Mouse (Mus musculus) small intestine, adult 2 months (tissue): ENCODE data around the gene Mtfr1l. TPM values are rescaled to one million over a fixed set of nuclear protein-coding genes. Genes with fewer than 3 reads are reported as not detected.

Experiments used
- H3K27ac ChIP-seq: fragments of 200-500 bp; 2 replicates; pipeline ENCODE4 v1.5.1; 2012; ENCODE audit warnings: low read depth, low read length, control low read depth, inconsistent platforms; ENCODE audit not compliant: insufficient read depth
- H3K27me3 ChIP-seq: fragments of 200-500 bp; 2 replicates; pipeline ENCODE4 v1.6.1; 2012; ENCODE audit warnings: mild to moderate bottlenecking, moderate library complexity, low read length, inconsistent platforms; ENCODE audit not compliant: control insufficient read depth, insufficient read depth
- H3K36me3 ChIP-seq: fragments of 200-500 bp; 2 replicates; pipeline ENCODE4 v1.6.1; 2012; ENCODE audit warnings: mild to moderate bottlenecking, low read length, control low read depth, inconsistent platforms; ENCODE audit not compliant: control insufficient read depth, insufficient read depth
- H3K4me1 ChIP-seq: fragments of 200-500 bp; 2 replicates; pipeline ENCODE4 v1.6.1; 2012; ENCODE audit warnings: low read length, inconsistent platforms, mixed read lengths; ENCODE audit not compliant: control insufficient read depth, insufficient read depth, insufficient read length
- H3K4me3 ChIP-seq: fragments of 200-500 bp; 2 replicates; pipeline ENCODE4 v1.5.1; 2012; ENCODE audit warnings: low read depth, mild to moderate bottlenecking, control low read depth, inconsistent platforms, low read length, moderate library complexity
- CTCF ChIP-seq: fragments of 200-500 bp; IDR thresholded peaks from 2 replicates; pipeline ENCODE4 v1.5.1; 2012; ENCODE audit warnings: low read depth, mild to moderate bottlenecking, control low read depth, inconsistent platforms, low read length, moderate library complexity, mixed read lengths; ENCODE audit not compliant: insufficient replicate concordance, insufficient read length; ENCODE audit errors: extremely low read depth
- POLR2A ChIP-seq: fragments of 200-500 bp; IDR thresholded peaks from 2 replicates; pipeline ENCODE4 v1.6.1; 2012; ENCODE audit warnings: low read depth, mild to moderate bottlenecking, control low read depth, inconsistent platforms, low read length, moderate library complexity
- WGBS: fragments of 180-500 bp; shearing (Covaris S2); methylation state at CpG from one replicate; pipeline ENCODE4 v1.1.7; 2018; 5-methylcytosine and 5-hydroxymethylcytosine counted together
- polyA plus RNA-seq: library from polyadenylated mRNA; depleted of rRNA; stranded (reverse); fragments of >200 nt; gene quantifications from 2 replicates; pipeline ENCODE4 v1.2.3, GENCODE M21; 2012

Gene Mtfr1l
- polyA plus RNA-seq, 1 experiment = 55.7 TPM

DNA sequence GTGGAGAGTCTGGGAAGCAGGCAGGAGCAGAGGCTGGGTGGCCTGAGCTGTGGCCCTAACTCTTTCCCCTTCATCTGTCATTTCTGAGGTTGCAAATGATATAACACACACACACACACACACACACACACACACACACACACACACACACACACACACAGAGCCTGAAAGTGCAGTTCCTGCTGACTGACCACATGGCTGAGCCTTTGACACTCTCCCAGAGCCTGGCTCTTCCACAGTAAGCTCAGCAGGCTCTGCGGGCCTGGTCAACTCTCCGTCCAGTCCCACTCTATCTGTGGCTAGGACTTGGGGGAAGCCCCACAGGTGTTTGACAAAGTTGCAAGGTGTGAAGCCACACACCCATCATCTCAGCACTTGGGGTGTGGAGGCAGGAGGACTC lies 42.1 kb upstream of the Mtfr1l start:
- TF ChIP-seq POLR2A (no peak), CTCF (no peak)
- Histone ChIP-seq H3K4me1 (peaks cover 6% of the 10 kb centered on the region; the same call in 1 of the 2 replicates), H3K27ac (no peak overlapping the region), H3K36me3 (no peaks in the 10 kb centered on the region), H3K27me3 (no peaks in the 10 kb centered on the region), H3K4me3 (no peak overlapping the region)
- 90% methylated on average over 2 of the region's 2 CpGs for WGBS

DNA sequence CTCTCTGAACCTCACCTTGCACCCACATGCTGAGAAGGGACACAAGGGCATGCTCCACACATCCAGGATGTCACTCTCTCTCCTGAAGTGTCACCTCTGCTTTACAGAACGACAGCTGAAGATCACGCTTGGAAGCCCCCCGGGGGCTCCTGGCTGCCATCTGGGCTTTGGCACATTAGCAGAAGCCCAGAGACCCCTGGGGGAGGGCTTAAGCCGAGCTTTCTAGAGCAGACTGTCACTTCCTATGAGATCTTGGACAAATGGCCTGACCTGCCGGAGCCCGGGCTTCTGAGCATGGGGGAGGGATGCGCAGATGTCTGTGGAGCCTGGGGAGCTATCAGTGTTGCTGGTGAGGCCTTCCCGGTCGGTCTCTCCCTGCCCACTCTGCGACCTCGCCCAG lies 40.3 kb upstream of the Mtfr1l start:
- TF ChIP-seq POLR2A (no peak), CTCF (no peak)
- Histone ChIP-seq H3K27ac (no peak overlapping the region), H3K4me1 (peaks cover 6% of the 10 kb centered on the region; the same call in 1 of the 2 replicates), H3K36me3 (no peaks in the 10 kb centered on the region), H3K27me3 (no peaks in the 10 kb centered on the region), H3K4me3 (no peak overlapping the region)
- WGBS = 74% methylated on average over 11 of the region's 11 CpGs

GRCm38 (mm10) chr4:134572449-134573300 lies 37.5 kb upstream of the Mtfr1l start:
- no peak for TF ChIP-seq POLR2A
- TF ChIP-seq CTCF = no peak
- H3K27me3 ChIP-seq = no peaks in the 10 kb centered on the region
- H3K27ac ChIP-seq = no peak overlapping the region
- no peaks in the 10 kb centered on the region for H3K36me3 ChIP-seq
- H3K4me1 ChIP-seq = no peaks in the 10 kb centered on the region
- 81% methylated on average over 24 of the region's 24 CpGs for WGBS
- H3K4me3 ChIP-seq = no peak overlapping the region

- no peak for TF ChIP-seq POLR2A
- TF ChIP-seq CTCF = no peak
- H3K4me1 ChIP-seq = no peaks in the 10 kb centered on the region
- no peak overlapping the region for H3K27ac ChIP-seq
- WGBS = 83% methylated on average over 14 of the region's 14 CpGs
- no peaks in the 10 kb centered on the region for H3K36me3 ChIP-seq
- H3K4me3 ChIP-seq = no peak overlapping the region
- no peaks in the 10 kb centered on the region for H3K27me3 ChIP-seq
These were observed 35.7 kb upstream of the Mtfr1l start for GRCm38 (mm10) chr4:134570704-134571451.

DNA sequence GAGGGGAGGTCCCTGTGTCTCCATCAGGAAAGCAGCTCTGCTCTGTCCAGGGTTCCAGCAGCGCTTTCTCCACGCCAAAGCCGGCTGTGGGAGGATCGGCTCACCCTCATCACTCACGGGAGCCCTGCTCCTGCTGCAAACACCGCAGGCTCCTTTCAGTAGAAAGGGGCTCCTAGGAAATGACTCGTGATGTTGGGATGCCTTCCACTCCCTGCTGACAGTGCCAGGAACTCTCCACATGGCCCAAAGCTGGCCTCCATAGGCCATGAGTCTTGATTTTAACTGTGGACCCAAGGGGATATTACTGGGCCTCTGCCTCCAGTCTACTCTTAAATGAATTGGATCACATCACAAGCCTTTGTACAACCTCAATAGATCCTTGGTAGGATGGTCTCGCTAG lies 34.6 kb upstream of the Mtfr1l start:
- Histone ChIP-seq H3K27ac (no peak overlapping the region), H3K27me3 (no peaks in the 10 kb centered on the region), H3K36me3 (no peaks in the 10 kb centered on the region), H3K4me3 (no peak overlapping the region), H3K4me1 (no peaks in the 10 kb centered on the region)
- no peak for TF ChIP-seq POLR2A
- no peak for TF ChIP-seq CTCF
- 93% methylated on average over 8 of the region's 8 CpGs for WGBS

- H3K27ac ChIP-seq = no peak overlapping the region
- no peaks in the 10 kb centered on the region for H3K27me3 ChIP-seq
- WGBS = 81% methylated on average over 6 of the region's 6 CpGs
- H3K4me1 ChIP-seq = no peaks in the 10 kb centered on the region
- TF ChIP-seq CTCF (0 out of 2 replicates have a peak, but pooled peaks have one; percentile 17), POLR2A (no peak)
- H3K36me3 ChIP-seq = no peaks in the 10 kb centered on the region
- no peak overlapping the region for H3K4me3 ChIP-seq
These were observed 34.0 kb upstream of the Mtfr1l start for GRCm38 (mm10) chr4:134569205-134569604.
